Mouse (Mus musculus) urinary bladder, postnatal 14 days (tissue): Measurements from ENCODE around the gene Vmn2r82.
"Not testable (repeated sequence)": the region's sequence is repeated elsewhere in the genome, so short reads cannot be mapped to it uniquely, and the experiment has no call there.

Experiments used
- DNase-seq: peaks from one replicate; pipeline ENCODE4 v3.0.0; 2021; ENCODE audit warnings: low spot score

Vmn2r82 gene

DNA sequence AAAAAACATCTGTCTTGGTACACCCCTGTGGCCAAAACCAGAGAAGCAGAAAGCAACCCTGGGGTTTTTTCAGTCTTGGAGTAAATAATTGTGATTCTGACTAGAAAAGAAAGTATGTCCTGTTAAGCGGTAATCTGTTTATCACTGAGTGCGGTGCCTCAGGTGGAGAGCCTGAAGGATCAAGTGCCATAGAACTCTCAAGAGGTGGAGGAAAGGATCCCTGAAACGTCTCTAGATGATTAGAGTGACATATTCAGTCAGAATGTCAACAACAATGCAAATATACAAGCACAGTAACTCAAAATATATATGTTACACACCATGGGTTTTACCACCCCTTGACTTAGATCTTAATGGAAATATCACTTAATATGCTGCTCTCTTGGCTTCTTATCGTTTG lies at the start of gene Vmn2r82:
Gene Vmn2r82, plus strand, starts transcription at position 301 of the 400 bp plus-strand sequence.
- not testable (repeated sequence) for DNase-seq

DNA sequence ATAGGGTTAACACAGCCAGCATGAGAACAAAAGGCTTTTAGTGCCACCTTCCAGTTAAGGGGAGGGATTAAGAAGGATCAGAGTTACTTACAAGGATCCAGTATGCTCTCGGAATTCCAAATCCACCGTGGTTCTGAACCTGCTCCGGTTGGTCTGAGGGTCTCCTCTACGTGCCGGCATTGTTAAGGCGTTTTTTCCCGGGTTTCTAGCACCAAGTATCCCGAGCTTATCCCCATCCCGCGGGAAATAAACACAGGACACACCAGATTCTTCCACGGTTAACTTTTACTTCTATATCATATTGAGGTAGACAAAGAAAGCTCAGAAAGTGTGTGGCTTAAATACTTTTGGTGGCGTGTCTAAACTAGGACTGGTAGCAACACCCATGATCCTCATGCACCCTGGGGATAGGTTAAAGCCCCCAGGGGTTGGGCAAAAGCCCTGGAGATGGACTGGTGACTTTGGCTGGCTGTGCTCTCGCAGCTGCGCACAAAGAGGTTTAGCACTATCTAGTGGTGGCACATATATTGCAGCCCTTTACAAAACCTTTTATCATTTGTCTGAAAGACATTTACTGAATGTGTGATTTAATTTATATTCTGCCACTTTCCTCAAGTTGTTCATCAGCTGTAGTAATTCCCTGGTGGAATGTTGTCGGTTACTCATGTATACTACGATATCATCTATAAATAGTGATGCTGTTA lies 34.1 kb upstream of the Vmn2r82 start:
- not testable (repeated sequence) for DNase-seq

DNA sequence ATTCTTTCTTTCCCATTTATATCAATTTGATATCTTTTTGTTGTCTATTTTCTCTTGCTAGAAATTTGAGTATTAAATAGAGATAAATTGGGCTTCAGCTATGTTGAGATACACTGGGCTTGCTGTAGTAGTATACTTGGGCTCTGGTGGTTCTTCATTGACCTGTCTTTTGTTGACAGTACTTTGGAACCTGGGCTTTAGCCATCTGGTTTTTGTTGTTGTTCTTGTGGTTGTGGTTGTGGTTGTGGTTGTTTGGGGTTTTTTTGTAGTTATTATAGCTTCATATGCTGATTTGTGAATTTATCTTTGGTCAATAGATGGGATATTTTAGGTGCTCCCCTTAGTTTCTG lies 33.6 kb upstream of the Vmn2r82 start:
- no peak for DNase-seq

DNA sequence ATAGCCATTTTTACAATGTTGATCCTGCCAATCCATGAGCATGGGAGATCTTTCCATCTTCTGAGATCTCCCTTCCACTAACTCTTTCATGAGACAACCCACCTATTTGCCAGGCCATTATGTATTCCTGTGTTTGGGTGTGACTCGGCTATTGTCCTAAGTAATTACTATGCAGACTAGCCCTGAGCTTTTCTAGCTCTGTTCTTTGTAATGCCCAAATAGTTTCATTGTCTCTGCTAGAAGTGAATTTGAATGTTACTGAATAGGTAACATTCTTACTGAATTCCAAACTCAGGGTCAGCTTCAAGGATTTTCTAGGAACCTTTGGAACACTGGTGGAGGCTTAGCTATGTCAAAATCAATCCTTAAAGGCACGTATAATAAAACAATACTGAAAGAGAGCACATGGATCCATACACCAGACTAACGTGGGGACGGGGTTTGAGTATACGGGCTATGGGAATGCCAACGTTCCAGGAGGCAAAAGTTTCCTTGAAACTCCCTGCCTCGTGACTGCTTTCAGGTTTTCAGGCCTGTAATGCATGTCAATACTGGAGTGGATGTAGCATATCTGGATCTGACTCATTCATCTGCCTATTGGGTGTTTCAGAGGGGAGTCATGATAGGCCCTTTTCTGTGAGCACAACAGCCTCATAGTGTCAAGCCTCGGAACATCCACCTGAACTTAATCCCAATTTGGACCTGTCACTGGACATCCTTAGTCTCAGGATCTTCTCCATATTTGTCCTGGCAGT lies 43.8 kb downstream of the Vmn2r82 start:
- DNase-seq = not testable (repeated sequence)

DNA sequence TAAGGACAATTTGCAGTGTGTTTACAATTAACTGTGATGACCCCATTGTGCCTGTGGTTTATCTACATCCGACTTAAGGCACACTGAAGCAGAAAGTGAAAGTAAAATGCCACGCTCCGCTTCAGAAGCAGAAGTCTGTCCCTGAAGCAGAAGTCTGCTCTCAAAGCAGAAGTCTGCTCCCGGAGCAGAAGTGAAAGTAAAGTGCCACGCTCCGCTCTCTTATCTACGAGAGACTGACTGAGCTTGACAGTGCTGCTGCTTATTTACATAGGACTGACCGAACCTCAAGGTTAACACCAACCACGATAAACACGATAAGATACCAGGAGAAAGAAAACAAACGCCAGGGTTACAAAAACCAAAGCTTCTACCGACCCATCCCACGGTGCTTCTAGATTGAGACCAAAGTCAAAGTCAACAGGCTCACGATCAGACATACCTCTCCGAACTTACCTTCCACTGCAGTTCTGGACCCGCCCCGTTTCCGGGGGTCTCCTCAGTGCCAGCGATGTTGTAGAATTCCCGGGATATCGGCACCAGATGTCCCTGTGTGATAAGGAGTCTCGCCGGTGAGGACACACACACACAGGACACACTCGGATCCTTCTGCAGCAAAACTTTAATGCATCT lies 60.9 kb downstream of the Vmn2r82 start:
- DNase-seq = no peak

DNA sequence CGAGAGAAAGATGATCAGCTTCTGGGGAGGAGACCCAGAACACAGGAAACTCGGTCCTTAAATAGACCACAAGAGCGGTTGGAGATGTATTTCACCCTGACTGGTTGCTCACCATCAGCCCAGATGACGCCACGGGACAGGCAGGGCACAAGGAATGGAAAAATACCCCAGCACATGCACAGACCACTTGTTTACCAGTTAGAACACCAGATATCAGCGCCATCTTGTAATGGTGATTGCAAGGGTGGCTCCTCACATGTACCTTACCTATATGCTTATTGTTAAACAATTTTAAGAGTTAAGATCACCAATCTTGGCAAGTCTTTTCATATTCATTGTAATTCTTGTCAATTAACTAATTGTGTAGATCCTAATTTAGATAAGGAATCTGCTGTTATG lies 61.5 kb downstream of the Vmn2r82 start:
- not testable (repeated sequence) for DNase-seq

DNA sequence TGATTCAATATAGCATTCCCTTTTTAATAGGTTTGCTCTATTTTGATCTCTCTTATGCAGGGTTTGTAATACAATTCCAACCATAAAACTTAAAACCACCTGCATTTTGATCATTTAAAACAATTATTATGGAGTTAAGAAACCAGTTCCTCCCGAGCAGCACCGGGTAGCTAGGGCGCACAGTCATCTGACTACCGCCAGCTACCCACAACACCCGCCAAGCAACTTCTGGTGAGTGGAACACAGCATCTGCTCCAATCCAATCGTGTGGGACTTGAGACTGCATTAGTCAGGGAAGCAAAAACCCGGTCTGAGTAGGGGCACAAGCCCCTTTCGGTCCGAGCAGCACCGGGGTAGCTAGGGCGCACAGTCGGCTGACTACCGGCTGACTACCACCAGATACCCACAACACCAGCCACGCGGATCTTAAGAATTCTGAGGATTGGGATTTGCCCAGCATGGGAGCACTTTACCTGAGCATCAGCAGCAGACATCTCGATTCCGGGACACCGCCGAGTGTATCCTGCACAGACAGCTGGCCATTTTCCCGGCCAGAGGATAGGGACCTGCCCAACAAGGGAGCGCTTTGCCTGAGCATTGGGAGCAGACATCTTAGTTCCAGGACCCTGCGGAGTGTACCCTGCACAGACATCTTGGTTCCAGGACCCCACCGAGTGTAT lies 79.0 kb downstream of the Vmn2r82 start:
- not testable (repeated sequence) for DNase-seq
